ENCODE assay signal across 11 mouse cellular contexts in genomic region chr6:134032451-134032850, GRCm38 (mm10).
"Had no signal": no experiment of that assay in that cellular context is flagged by ENCODE, and none has a peak within 500 bp of the region (broad histone marks: within the 10 kb centered on the region; RNA-seq: fewer than 3 reads in every experiment).

No protein-coding gene starts in this region.

- DNase-seq: lung, adult 18-20 months; lung, postnatal 10 days; lung, postnatal 4 days; retina, postnatal 1 day; right cerebral cortex, adult 18-20 months; right cerebral cortex, postnatal 25 days; right cerebral cortex, postnatal 4 days; spleen, adult 18-20 months; thymus, adult 2 months; thymus, postnatal 25 days; thymus, postnatal 4 days had no signal
